Mouse (Mus musculus) limb, embryonic 15.5 days (tissue): ENCODE data around the gene Grin2b. TPM values are rescaled to one million over a fixed set of nuclear protein-coding genes. Genes with fewer than 3 reads are reported as not detected.

Experiments
- ATAC-seq: fragments of 200-750 bp; cut with Nextera tagmentation; 2 replicates; pipeline ENCODE4 v1.8.0; 2017; ENCODE audit warnings: low read depth, moderate TSS enrichment; ENCODE audit not compliant: insufficient number of reproducible peaks, low FRiP score, low TSS enrichment
- H3K27ac ChIP-seq: fragments of 300-500 bp; sonication (generic); 2 replicates; pipeline ENCODE4 v1.5.1; 2015; ENCODE audit warnings: moderate library complexity, mild to moderate bottlenecking, inconsistent platforms
- H3K27me3 ChIP-seq: fragments of 300-500 bp; sonication (generic); 2 replicates; pipeline ENCODE4 v1.6.1; 2015; ENCODE audit warnings: inconsistent platforms
- H3K36me3 ChIP-seq: fragments of 300-500 bp; sonication (generic); 2 replicates; pipeline ENCODE4 v1.6.1; 2015; ENCODE audit warnings: inconsistent platforms
- H3K4me1 ChIP-seq: fragments of 300-500 bp; sonication (generic); 2 replicates; pipeline ENCODE4 v1.6.1; 2015; ENCODE audit warnings: inconsistent platforms
- H3K4me2 ChIP-seq: fragments of 300-500 bp; sonication (generic); 2 replicates; pipeline ENCODE4 v1.6.1; 2015; ENCODE audit warnings: mild to moderate bottlenecking, inconsistent platforms
- H3K4me3 ChIP-seq: fragments of 300-500 bp; sonication (generic); 2 replicates; pipeline ENCODE4 v1.5.1; 2015; ENCODE audit warnings: mild to moderate bottlenecking, inconsistent platforms
- H3K9ac ChIP-seq: fragments of 300-500 bp; sonication (generic); 2 replicates; pipeline ENCODE4 v1.6.1; 2015; ENCODE audit warnings: inconsistent platforms
- H3K9me3 ChIP-seq: fragments of 300-500 bp; sonication (generic); 2 replicates; pipeline ENCODE4 v1.6.1; 2016; ENCODE audit warnings: inconsistent platforms
- WGBS: fragments of 180-500 bp; shearing (Covaris S2); methylation state at CpG from one replicate; pipeline ENCODE4 v1.1.7; 2015; 5-methylcytosine and 5-hydroxymethylcytosine counted together
- polyA plus RNA-seq: library from polyadenylated mRNA; unstranded; fragments of >200 nt; fragmentation: Nextera tagmentation; extraction: Ambion mirVana; gene quantifications from 2 replicates; pipeline ENCODE4 v1.2.1, GENCODE M21; 2015

The Grin2b gene
- polyA plus RNA-seq: 3.2 and 3.7 TPM in 2 replicates

DNA sequence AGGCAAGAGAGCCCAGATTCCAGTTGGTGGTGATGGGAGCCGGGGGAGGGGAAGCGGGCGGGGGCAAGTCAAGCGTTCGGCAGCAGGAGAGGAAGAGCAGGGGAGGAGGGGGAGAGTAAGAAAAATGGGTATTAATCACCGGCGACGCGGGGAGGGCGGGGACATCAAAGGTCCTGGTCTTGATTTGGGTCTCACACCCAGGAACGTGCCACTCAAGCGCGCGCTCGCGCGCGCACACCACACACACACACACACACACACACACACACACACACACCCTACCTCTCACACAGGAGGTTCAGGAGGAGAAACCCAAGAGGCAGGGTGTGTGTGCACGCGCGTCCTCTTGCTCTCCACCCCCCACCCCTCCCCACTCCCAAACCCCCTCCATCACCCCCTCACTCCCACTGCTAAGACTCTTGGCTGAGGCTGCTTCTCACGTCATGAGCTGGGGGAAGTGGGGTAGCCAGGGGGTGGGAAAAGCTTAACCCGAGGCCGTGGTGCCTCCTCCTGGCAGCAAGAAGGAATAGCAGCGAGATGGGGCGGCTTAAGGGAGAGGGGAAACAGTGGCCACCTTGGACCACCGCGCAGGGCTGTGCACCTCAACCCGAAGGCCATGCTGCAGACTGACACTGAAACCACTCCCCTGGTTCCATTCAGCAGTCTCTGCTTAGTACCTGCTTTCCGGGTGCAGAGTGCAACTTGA lies at the start of gene Grin2b:
Gene Grin2b, minus strand, starts transcription at position 321 of the 706 bp plus-strand sequence.
- peak; percentile 35; the same call in 1 of the 2 replicates for ATAC-seq
- H3K27me3 ChIP-seq: peaks cover 50% of the 10 kb centered on the region
- H3K9ac ChIP-seq: 0 out of 2 replicates have a peak within 1 kb of the TSS, but pooled peaks have one; percentile 28

DNA sequence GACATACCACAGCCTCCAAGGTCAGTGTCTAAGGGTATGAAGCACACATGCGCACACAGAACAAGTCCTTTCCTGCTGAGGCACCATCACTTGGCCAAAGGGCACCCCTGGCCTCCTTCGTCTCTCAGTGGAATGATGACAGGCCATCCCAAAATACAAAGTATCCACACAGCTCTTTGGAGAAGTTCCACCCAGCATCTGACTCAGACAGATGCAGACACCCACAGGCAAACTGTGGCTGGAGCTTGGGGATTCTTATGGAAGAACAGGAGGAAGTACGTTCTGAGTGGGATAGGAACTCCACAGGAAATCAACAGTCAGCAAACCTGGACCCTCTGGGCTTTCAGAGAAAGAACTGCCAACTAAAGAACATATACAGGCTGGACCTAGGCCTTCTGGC lies 48.6 kb upstream of the Grin2b start:
- Histone ChIP-seq H3K9me3 (no peaks in the 10 kb centered on the region), H3K4me1 (no peaks in the 10 kb centered on the region), H3K36me3 (no peaks in the 10 kb centered on the region), H3K27ac (no peak overlapping the region), H3K9ac (no peak overlapping the region), H3K4me3 (no peak overlapping the region), H3K4me2 (no peak overlapping the region), H3K27me3 (no peaks in the 10 kb centered on the region)
- no peak for ATAC-seq
- 87% methylated on average over 3 of the region's 3 CpGs for WGBS

More for the DNA sequence above, at the start of gene Grin2b:
- peak within 1 kb of the TSS; percentile 96 for H3K4me2 ChIP-seq
- WGBS: under 1% methylated on average over 22 of the region's 30 CpGs
- H3K4me3 ChIP-seq: peak within 1 kb of the TSS; percentile 47
- H3K9me3 ChIP-seq: no peaks in the 10 kb centered on the region
- no peaks in the 10 kb centered on the region for H3K36me3 ChIP-seq
- H3K4me1 ChIP-seq: peaks cover 21% of the 10 kb centered on the region
- no peak within 1 kb of the TSS for H3K27ac ChIP-seq

DNA sequence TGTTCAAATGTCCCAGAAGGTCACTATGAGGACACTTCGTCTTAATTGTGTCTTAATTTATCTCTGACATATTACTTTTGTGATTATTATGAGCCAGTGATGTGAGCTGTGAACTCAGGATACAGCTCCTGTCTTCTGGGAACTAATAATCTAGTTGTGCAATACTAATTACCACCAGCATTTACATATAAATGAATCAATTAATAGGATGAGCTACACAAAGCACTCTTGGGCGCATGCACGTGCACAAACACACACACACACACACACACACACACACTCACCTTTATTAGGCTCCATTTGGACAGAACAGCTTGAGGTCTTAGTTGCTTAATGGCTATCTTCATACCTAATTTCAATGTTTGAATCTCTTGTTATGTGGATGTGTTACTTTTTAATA lies 37.1 kb upstream of the Grin2b start:
- H3K9me3 ChIP-seq: no peaks in the 10 kb centered on the region
- H3K27ac ChIP-seq: no peak overlapping the region
- no peak overlapping the region for H3K9ac ChIP-seq
- H3K4me2 ChIP-seq: no peak overlapping the region
- no peaks in the 10 kb centered on the region for H3K4me1 ChIP-seq
- H3K4me3 ChIP-seq: no peak overlapping the region
- no peaks in the 10 kb centered on the region for H3K36me3 ChIP-seq
- no peaks in the 10 kb centered on the region for H3K27me3 ChIP-seq
- WGBS: 85% methylated on average over 3 of the region's 3 CpGs
- ATAC-seq: no peak

DNA sequence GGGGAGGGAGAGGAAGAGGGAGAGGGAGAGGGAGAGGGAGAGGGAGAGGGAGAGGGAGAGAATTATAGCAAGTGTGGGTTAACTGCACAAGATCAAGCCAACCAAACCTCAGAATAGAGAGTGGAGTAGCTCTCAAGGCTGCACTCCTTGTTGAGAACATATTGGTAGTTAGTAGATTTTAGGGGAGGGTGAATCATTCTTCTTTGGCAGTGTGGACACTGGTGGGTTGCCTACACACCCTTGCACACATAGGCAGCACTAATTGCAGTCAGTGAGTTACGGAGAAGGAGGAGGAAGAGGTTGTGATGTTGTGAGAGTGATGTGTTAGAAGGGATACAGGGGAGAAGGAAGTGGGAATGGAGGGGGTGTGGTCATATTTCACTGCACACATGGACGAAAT lies 26.5 kb upstream of the Grin2b start:
- Histone ChIP-seq H3K36me3 (no peaks in the 10 kb centered on the region), H3K9me3 (no peaks in the 10 kb centered on the region), H3K9ac (no peak overlapping the region), H3K4me3 (no peak overlapping the region), H3K4me2 (no peak overlapping the region), H3K4me1 (no peaks in the 10 kb centered on the region), H3K27me3 (no peaks in the 10 kb centered on the region), H3K27ac (no peak overlapping the region)
- no peak for ATAC-seq
- 87% methylated on average over 2 of the region's 2 CpGs for WGBS

DNA sequence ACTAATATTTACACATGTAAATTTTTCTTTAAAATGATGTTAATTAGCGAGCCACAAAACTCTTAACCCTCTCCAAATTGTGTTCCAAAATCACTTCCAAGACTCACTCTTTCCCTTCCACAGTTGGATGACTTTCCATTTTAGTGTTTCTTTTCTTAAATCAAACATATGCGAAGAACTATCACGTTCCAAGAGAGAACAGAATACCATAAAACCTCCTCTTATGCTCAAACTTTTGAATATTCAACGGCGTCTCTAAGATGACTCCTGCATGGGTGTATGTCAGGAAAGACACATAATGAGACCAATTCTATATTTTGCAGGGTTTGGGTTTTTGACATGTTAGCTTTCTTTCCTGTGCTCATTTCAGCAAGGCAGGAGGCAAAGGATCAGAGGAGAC lies 21.3 kb upstream of the Grin2b start:
- 79% methylated on average over 5 of the region's 5 CpGs for whole genome bisulfite sequencing
- Histone ChIP-seq H3K9me3 (no peaks in the 10 kb centered on the region), H3K9ac (no peak overlapping the region), H3K4me3 (no peak overlapping the region), H3K4me1 (no peaks in the 10 kb centered on the region), H3K27me3 (no peaks in the 10 kb centered on the region), H3K4me2 (no peak overlapping the region), H3K27ac (no peak overlapping the region), H3K36me3 (no peaks in the 10 kb centered on the region)
- no peak for ATAC-seq

DNA sequence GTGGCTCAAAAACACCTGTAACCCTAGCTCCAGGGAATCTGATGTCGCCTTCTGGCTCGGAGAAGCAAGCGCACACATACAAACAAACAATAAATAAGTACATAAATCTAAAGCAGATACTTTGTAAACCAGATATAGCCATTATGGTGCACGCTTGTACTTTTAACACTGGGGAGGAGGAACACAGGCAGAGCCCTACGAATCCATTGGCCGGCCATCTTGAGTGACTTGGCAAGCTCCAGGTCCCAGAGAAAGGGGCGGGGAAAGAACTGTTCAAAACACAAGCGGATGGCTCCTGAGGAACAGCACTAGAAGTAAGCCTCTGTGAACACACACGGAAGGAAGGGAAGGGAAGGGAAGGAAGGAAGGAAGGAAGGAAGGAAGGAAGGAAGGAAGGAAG lies 4.8 kb upstream of the Grin2b start:
- H3K4me2 ChIP-seq: no peak overlapping the region
- no peaks in the 10 kb centered on the region for H3K9me3 ChIP-seq
- ATAC-seq: no peak
- no peaks in the 10 kb centered on the region for H3K36me3 ChIP-seq
- H3K9ac ChIP-seq: no peak overlapping the region
- peaks cover 12% of the 10 kb centered on the region for H3K27me3 ChIP-seq
- WGBS: 82% methylated on average over 8 of the region's 9 CpGs
- no peak overlapping the region for H3K4me3 ChIP-seq
- no peak overlapping the region for H3K27ac ChIP-seq
- peaks cover 6% of the 10 kb centered on the region for H3K4me1 ChIP-seq

DNA sequence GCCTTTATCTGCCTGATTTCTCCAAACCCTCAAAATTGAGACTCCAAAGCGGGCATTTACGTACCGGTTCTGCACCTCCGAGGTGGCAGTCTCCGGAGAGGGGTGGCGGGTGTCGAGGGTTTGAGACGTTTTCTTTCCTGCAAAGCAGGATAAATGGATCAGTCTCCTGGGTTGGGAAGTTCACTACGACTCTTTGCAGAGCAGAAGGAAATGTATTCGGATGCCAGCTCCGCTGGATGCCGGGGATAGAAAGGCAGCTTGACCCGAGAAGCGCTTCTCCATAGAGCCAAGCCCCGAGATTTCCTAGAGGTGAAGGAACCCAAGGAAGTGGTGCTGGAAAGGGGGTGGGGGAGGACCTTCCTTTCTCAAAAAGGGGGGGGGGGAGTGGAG lies 515 bp downstream of the Grin2b start:
- no peak for ATAC-seq
- H3K27me3 ChIP-seq: peaks cover 50% of the 10 kb centered on the region
- H3K27ac ChIP-seq: no peak overlapping the region
- peak overlapping the region; percentile 96 for H3K4me2 ChIP-seq
- no peak overlapping the region for H3K9ac ChIP-seq
- H3K9me3 ChIP-seq: no peaks in the 10 kb centered on the region
- H3K4me3 ChIP-seq: peak overlapping the region; percentile 47
- peaks cover 21% of the 10 kb centered on the region for H3K4me1 ChIP-seq
- no peaks in the 10 kb centered on the region for H3K36me3 ChIP-seq
- 1% methylated on average over 15 of the region's 15 CpGs for WGBS

DNA sequence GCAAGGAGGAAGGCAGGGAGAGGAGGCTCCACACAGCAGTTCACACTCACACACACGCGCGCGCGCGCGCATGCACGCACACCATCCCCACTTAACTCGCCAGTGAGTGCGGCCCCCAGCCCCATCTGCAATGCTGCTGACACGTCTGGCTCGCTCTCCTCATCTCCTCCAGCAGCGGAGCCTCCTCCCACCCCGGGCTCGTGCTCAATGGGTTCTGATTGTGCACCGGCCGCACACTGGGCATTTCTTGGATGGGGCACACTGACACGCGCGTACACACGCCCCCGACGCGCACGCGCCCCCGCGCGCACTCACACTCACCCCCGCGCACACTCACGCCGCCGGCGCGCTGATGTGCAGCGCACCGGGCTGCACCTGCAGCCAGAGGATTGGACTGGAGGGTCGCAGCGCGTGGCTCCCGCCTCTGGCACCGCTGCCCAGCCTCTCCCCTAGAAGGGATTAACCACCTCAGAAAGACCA lies 1.1 kb downstream of the Grin2b start:
- H3K9ac ChIP-seq: no peak overlapping the region
- H3K27ac ChIP-seq: no peak overlapping the region
- peaks cover 21% of the 10 kb centered on the region for H3K4me1 ChIP-seq
- H3K9me3 ChIP-seq: no peaks in the 10 kb centered on the region
- peak; percentile 35; the same call in 1 of the 2 replicates for ATAC-seq
- H3K27me3 ChIP-seq: peaks cover 50% of the 10 kb centered on the region
- H3K4me3 ChIP-seq: peak overlapping the region; percentile 47
- H3K4me2 ChIP-seq: peak overlapping the region; percentile 96
- H3K36me3 ChIP-seq: no peaks in the 10 kb centered on the region
- under 1% methylated on average over 43 of the region's 43 CpGs for WGBS

DNA sequence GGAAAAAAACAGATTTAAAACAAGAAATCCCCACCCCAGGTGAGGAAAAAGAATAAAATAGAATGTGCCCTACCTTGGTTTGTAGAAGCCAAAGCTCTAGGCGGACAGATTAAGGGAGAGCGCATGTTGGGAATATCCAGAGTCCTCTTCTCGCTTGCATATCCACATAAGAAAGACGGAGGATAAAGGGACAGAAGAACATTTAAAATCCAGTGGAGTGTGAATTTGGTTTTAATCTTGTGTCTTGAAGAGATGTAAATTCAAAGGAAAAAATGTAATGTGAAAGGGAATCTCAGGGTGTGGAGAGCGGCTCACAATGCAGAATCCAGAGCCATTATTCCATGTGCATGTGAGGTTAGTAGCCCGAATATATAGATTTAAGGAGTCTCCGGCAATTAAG lies 2.0 kb downstream of the Grin2b start:
- Histone ChIP-seq H3K27me3 (peaks cover 50% of the 10 kb centered on the region), H3K9me3 (no peaks in the 10 kb centered on the region), H3K36me3 (no peaks in the 10 kb centered on the region), H3K4me2 (no peak overlapping the region; the same call in 1 of the 2 replicates), H3K27ac (no peak overlapping the region), H3K9ac (no peak overlapping the region), H3K4me1 (peaks cover 21% of the 10 kb centered on the region), H3K4me3 (peak overlapping the region; percentile 47)
- WGBS: 22% methylated on average over 7 of the region's 7 CpGs
- ATAC-seq: no peak

DNA sequence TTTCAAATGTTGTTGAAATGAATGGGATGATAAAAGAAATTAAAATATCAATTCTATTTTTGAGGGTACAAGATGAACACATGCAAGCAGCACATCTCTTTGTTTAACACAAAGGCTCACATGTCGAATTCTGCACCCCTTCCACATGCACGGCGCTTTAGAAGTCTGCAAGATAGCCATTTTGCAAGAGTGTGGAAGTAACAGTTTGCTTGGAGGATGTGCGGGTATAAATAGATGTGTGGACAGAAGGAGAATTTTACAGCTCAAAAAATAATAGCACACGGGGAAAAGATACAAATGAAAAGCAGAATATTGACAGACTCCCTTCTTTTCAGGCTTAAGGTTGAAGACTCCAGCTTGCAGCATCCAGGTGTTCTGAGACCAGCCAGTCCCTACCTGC lies 2.9 kb downstream of the Grin2b start:
- no peak overlapping the region for H3K9ac ChIP-seq
- H3K4me1 ChIP-seq: peaks cover 21% of the 10 kb centered on the region
- 84% methylated on average over 5 of the region's 5 CpGs for WGBS
- no peaks in the 10 kb centered on the region for H3K36me3 ChIP-seq
- no peak for ATAC-seq
- peaks cover 50% of the 10 kb centered on the region for H3K27me3 ChIP-seq
- H3K9me3 ChIP-seq: no peaks in the 10 kb centered on the region
- no peak overlapping the region for H3K4me2 ChIP-seq
- no peak overlapping the region for H3K4me3 ChIP-seq
- no peak overlapping the region for H3K27ac ChIP-seq

DNA sequence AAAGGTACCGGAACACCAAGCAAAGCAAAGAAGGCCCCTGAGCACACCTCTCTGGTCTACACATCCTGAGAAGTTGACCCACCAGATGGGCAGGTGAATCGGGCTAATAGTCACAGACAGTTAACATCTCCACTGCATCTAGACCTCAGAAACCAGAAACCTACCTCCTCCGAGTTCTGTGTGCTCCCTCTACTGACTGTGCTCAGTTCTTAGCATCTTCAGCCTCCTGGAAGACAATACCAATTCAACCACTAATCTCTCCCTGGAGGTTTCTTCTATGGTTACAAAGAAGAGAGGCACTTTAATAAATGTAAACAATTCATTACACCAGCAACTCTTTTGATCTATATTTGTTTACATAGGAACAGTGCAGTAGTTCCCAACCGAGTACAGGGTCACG lies 6.0 kb downstream of the Grin2b start:
- WGBS: 83% methylated on average over 5 of the region's 5 CpGs
- H3K27me3 ChIP-seq: peaks cover 31% of the 10 kb centered on the region

DNA sequence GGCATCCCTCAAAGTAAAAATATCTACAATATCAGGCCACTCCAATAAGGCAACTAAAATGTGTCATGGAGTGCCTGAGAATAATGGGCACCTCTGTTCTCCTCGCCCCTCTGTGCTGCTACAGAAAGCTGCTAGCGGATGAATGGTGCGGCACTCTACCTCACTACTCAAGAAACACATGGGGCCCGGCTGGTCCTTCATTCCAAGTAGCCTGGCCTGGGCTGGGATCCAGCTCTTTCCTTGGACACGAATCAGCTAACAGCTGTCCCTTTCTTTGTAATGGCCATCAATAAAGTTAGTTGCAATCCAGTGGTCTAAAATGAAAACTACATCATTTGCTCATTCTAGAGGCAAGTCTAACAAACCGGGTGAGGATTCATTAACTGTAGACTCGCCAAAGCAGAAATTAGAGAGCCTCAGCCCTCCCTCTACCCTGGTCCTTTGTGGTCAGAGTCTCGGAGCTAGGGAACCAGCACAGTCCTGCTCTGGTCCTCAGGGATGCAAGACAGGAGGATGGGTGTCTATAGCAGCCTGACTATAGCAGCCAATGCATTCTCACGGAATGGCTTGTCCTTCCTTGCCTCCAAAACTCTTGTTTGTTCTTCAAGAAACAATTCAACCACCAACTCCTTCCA lies 7.8 kb downstream of the Grin2b start:
- Histone ChIP-seq H3K27ac (no peak overlapping the region), H3K27me3 (peaks cover 16% of the 10 kb centered on the region; the same call in 1 of the 2 replicates), H3K4me3 (no peak overlapping the region), H3K9me3 (no peaks in the 10 kb centered on the region), H3K4me1 (no peaks in the 10 kb centered on the region; the same call in 1 of the 2 replicates), H3K9ac (no peak overlapping the region), H3K36me3 (no peaks in the 10 kb centered on the region), H3K4me2 (no peak overlapping the region)
- ATAC-seq: no peak
- WGBS: 58% methylated on average over 9 of the region's 9 CpGs

More for the DNA sequence above, 6.0 kb downstream of the Grin2b start:
- Histone ChIP-seq H3K9ac (no peak overlapping the region), H3K9me3 (no peaks in the 10 kb centered on the region), H3K4me3 (no peak overlapping the region), H3K4me1 (peaks cover 8% of the 10 kb centered on the region), H3K27ac (no peak overlapping the region), H3K36me3 (no peaks in the 10 kb centered on the region), H3K4me2 (no peak overlapping the region)
- no peak for ATAC-seq
